Mouse (Mus musculus) spleen, adult 2 months (tissue): ENCODE data around the gene Auh. TPM values are rescaled to one million over a fixed set of nuclear protein-coding genes. Genes with fewer than 3 reads are reported as not detected.

Source experiments
- DNase-seq, 2 experiments: peaks; one replicate each; pipeline versions ENCODE4 v3.0.0 to v3.0.0-alpha.2; 2012 to 2021; ENCODE audit warnings: low spot score in 2 of 2, low read depth in 1 of 2
- H3K27ac ChIP-seq: fragments of 200-500 bp; 2 replicates; pipeline ENCODE4 v1.5.1; 2012; ENCODE audit warnings: low read length, inconsistent platforms; ENCODE audit not compliant: insufficient read depth
- H3K27me3 ChIP-seq: fragments of 200-500 bp; 2 replicates; pipeline ENCODE4 v1.6.1; 2012; ENCODE audit warnings: mild to moderate bottlenecking, moderate library complexity, low read length, inconsistent platforms; ENCODE audit not compliant: control insufficient read depth, insufficient read depth
- H3K36me3 ChIP-seq: fragments of 200-500 bp; 2 replicates; pipeline ENCODE4 v1.6.1; 2012; ENCODE audit warnings: mild to moderate bottlenecking, low read length, inconsistent platforms; ENCODE audit not compliant: control insufficient read depth, insufficient read depth
- H3K4me1 ChIP-seq: fragments of 200-500 bp; 2 replicates; pipeline ENCODE4 v1.6.1; 2011; ENCODE audit warnings: inconsistent platforms; ENCODE audit not compliant: control insufficient read depth, insufficient read depth, insufficient read length
- H3K4me3 ChIP-seq: fragments of 200-500 bp; 2 replicates; pipeline ENCODE4 v1.5.1; 2011; ENCODE audit warnings: mild to moderate bottlenecking, inconsistent platforms; ENCODE audit not compliant: insufficient read depth, insufficient read length; ENCODE audit errors: extremely low read depth
- CTCF ChIP-seq: fragments of 200-500 bp; IDR thresholded peaks from 2 replicates; pipeline ENCODE4 v1.5.1; 2011; ENCODE audit warnings: mild to moderate bottlenecking, inconsistent platforms; ENCODE audit not compliant: insufficient read depth, insufficient read length, insufficient replicate concordance; ENCODE audit errors: extremely low read depth
- POLR2A ChIP-seq: fragments of 200-500 bp; IDR thresholded peaks from 2 replicates; pipeline ENCODE4 v1.6.1; 2011; ENCODE audit warnings: low read depth, low read length, inconsistent platforms
- WGBS: fragments of 180-500 bp; shearing (Covaris S2); methylation state at CpG from one replicate; pipeline ENCODE4 v1.1.7; 2018; 5-methylcytosine and 5-hydroxymethylcytosine counted together
- polyA plus RNA-seq: library from polyadenylated mRNA; depleted of rRNA; stranded (reverse); fragments of >200 nt; gene quantifications from 2 replicates; pipeline ENCODE4 v1.2.3, GENCODE M21; 2012; rRNA removed

Gene Auh
- 13.0 and 15.0 TPM in 2 replicates for polyA plus RNA-seq

GRCm38 (mm10) chr13:52929209-52930171, at the start of gene Auh:
Auh (minus strand) TSS chr13:52929681.
- H3K4me3 ChIP-seq, result peak within 1 kb of the TSS; percentile 90
- peak; percentile 81 to 82 for DNase-seq
- under 1% methylated on average over 63 of the region's 63 CpGs for WGBS
- H3K27me3 ChIP-seq, result no peaks in the 10 kb centered on the region
- no peaks in the 10 kb centered on the region for H3K36me3 ChIP-seq
- TF ChIP-seq CTCF, result no peak
- TF ChIP-seq POLR2A, result peak; percentile 16
- peaks cover 2% of the 10 kb centered on the region; the same call in 1 of the 2 replicates for H3K4me1 ChIP-seq
- H3K27ac ChIP-seq, result peak within 1 kb of the TSS; percentile 83

- H3K4me3 ChIP-seq, result peak overlapping the region; percentile 27; the same call in 1 of the 2 replicates
- TF ChIP-seq POLR2A (no peak), CTCF (no peak)
- DNase-seq, result no peak
- no peaks in the 10 kb centered on the region for H3K36me3 ChIP-seq
- peaks cover 5% of the 10 kb centered on the region for H3K4me1 ChIP-seq
- no peak overlapping the region for H3K27ac ChIP-seq
- WGBS, result 2% methylated on average over 63 of the region's 64 CpGs
- peaks cover 17% of the 10 kb centered on the region for H3K27me3 ChIP-seq
These were observed 49.0 kb upstream of the Auh start for GRCm38 (mm10) chr13:52978321-52978981.

- Histone ChIP-seq H3K36me3 (no peaks in the 10 kb centered on the region), H3K27ac (no peak overlapping the region), H3K4me3 (no peak overlapping the region), H3K27me3 (peaks cover 17% of the 10 kb centered on the region), H3K4me1 (peaks cover 5% of the 10 kb centered on the region)
- no peak for TF ChIP-seq CTCF
- TF ChIP-seq POLR2A, result no peak
- 51% methylated on average over 4 of the region's 4 CpGs for WGBS
- DNase-seq, result no peak
These were observed 48.3 kb upstream of the Auh start for GRCm38 (mm10) chr13:52977757-52978156.

GRCm38 (mm10) chr13:52977221-52977609, 47.7 kb upstream of the Auh start:
- no peak overlapping the region for H3K4me3 ChIP-seq
- no peak for DNase-seq
- H3K4me1 ChIP-seq, result peaks cover 5% of the 10 kb centered on the region
- 93% methylated on average over 9 of the region's 9 CpGs for WGBS
- H3K27ac ChIP-seq, result no peak overlapping the region
- TF ChIP-seq CTCF, result no peak
- TF ChIP-seq POLR2A, result no peak
- H3K36me3 ChIP-seq, result no peaks in the 10 kb centered on the region
- peaks cover 17% of the 10 kb centered on the region for H3K27me3 ChIP-seq

- Histone ChIP-seq H3K27me3 (peaks cover 17% of the 10 kb centered on the region), H3K4me1 (peaks cover 3% of the 10 kb centered on the region), H3K4me3 (no peak overlapping the region), H3K36me3 (no peaks in the 10 kb centered on the region), H3K27ac (no peak overlapping the region)
- no peak for TF ChIP-seq CTCF
- no peak for TF ChIP-seq POLR2A
- DNase-seq, result no peak
- 71% methylated on average over 16 of the region's 16 CpGs for WGBS
These were observed 47.2 kb upstream of the Auh start for GRCm38 (mm10) chr13:52976510-52977220.

- Histone ChIP-seq H3K4me3 (no peak overlapping the region), H3K27me3 (peaks cover 14% of the 10 kb centered on the region), H3K27ac (no peak overlapping the region), H3K36me3 (no peaks in the 10 kb centered on the region), H3K4me1 (peaks cover 3% of the 10 kb centered on the region)
- DNase-seq, result no peak
- TF ChIP-seq CTCF, result no peak
- TF ChIP-seq POLR2A, result no peak
- WGBS, result 61% methylated on average over 8 of the region's 8 CpGs
These were observed 46.6 kb upstream of the Auh start for GRCm38 (mm10) chr13:52976130-52976509.
